Mouse (Mus musculus): ENCODE measurements at regions not wholly inside any gene's neighbourhood (a gene's known extent, or its start where the extent isn't known, plus 50 kb on each side); places are given as distances from the start of the nearest gene placed in this dataset.

GRCm38 (mm10) chr11:19796950-19797670, 127.1 kb upstream of the Spred2 start:
- intact Hi-C loops (cut with DNase I) = no loop called here
- no peak for DNase-seq

GRCm38 (mm10) chr11:19809359-19809758, 114.8 kb upstream of the Spred2 start:
- no peak for DNase-seq
- intact Hi-C loops (cut with DNase I) = no loop called here

GRCm38 (mm10) chr11:19811271-19811991, 112.7 kb upstream of the Spred2 start:
- intact Hi-C loops (cut with DNase I) = no loop called here
- DNase-seq = no peak

GRCm38 (mm10) chr11:19811992-19812690, 112.0 kb upstream of the Spred2 start:
- intact Hi-C loops (cut with DNase I) = no loop called here
- no peak for DNase-seq

GRCm38 (mm10) chr11:19813549-19813948, 110.6 kb upstream of the Spred2 start:
- no peak for DNase-seq
- intact Hi-C loops (cut with DNase I) = no loop called here

GRCm38 (mm10) chr11:19822991-19823390, 101.2 kb upstream of the Spred2 start:
- peak; percentile 17 for DNase-seq
- intact Hi-C loops (cut with DNase I) = loop anchor here (10.0 kb wide), 2 partner anchors 422 to 582 kb away; partner anchors contain the start of gene Cep68

- intact Hi-C loops (cut with DNase I) = loop anchor here (10.0 kb wide), 2 partner anchors 421 to 581 kb away; partner anchors contain the start of gene Cep68
- DNase-seq = peak; percentile 61
These were observed 100.7 kb upstream of the Spred2 start for GRCm38 (mm10) chr11:19823461-19823895.

GRCm38 (mm10) chr11:19826481-19827185, 97.5 kb upstream of the Spred2 start:
- intact Hi-C loops (cut with DNase I) = loop anchor here (10.0 kb wide), 2 partner anchors 418 to 578 kb away; partner anchors contain the start of gene Cep68
- peak; percentile 34 for DNase-seq

GRCm38 (mm10) chr11:19827996-19828395, 96.2 kb upstream of the Spred2 start:
- DNase-seq = no peak
- intact Hi-C loops (cut with DNase I) = loop anchor here (10.0 kb wide), 2 partner anchors 417 to 577 kb away; partner anchors contain the start of gene Cep68

- DNase-seq = no peak
These were observed 95.2 kb upstream of the Spred2 start for GRCm38 (mm10) chr11:19828959-19829401.

GRCm38 (mm10) chr11:19829564-19830279, 94.5 kb upstream of the Spred2 start:
- no peak for DNase-seq
- intact Hi-C loops (cut with DNase I) = loop anchor here (5.0 to 10.0 kb wide), 5 partner anchors 93 to 575 kb away; partner anchors contain the start of genes Cep68 and Spred2

More at GRCm38 (mm10) chr11:19828959-19829401, 95.2 kb upstream of the Spred2 start:
- intact Hi-C loops (cut with DNase I) = loop anchor here (10.0 kb wide), 2 partner anchors 416 to 576 kb away; partner anchors contain the start of gene Cep68

GRCm38 (mm10) chr11:19830280-19831062, 93.7 kb upstream of the Spred2 start:
- peak; percentile 84 for DNase-seq
- intact Hi-C loops (cut with DNase I) = loop anchor here (5.0 to 10.0 kb wide), 3 partner anchors 92 to 242 kb away; partner anchors contain the start of gene Spred2

GRCm38 (mm10) chr11:19834561-19834960, 89.6 kb upstream of the Spred2 start:
- no peak for DNase-seq
- intact Hi-C loops (cut with DNase I) = loop anchor here (5.0 to 10.0 kb wide), 3 partner anchors 88 to 238 kb away; partner anchors contain the start of gene Spred2

- peak; percentile 35 for DNase-seq
- intact Hi-C loops (cut with DNase I) = loop anchor here (10.0 kb wide), 1 partner anchor 200 kb away; no protein-coding TSS in a partner anchor
These were observed 88.9 kb upstream of the Spred2 start for GRCm38 (mm10) chr11:19835221-19835745.

- intact Hi-C loops (cut with DNase I) = loop anchor here (10.0 kb wide), 1 partner anchor 196 kb away; no protein-coding TSS in a partner anchor
These were observed 85.2 kb upstream of the Spred2 start for GRCm38 (mm10) chr11:19838932-19839331.

GRCm38 (mm10) chr11:19843084-19843483, 81.1 kb upstream of the Spred2 start:
- intact Hi-C loops (cut with DNase I) = no loop called here
- DNase-seq = no peak

More at GRCm38 (mm10) chr11:19838932-19839331, 85.2 kb upstream of the Spred2 start:
- no peak for DNase-seq

- no peak for DNase-seq
- intact Hi-C loops (cut with DNase I) = no loop called here
These were observed 76.3 kb upstream of the Spred2 start for GRCm38 (mm10) chr11:19847910-19848309.

- intact Hi-C loops (cut with DNase I) = no loop called here
- DNase-seq = no peak
These were observed 75.8 kb upstream of the Spred2 start for GRCm38 (mm10) chr11:19848412-19848811.

All from left cerebral cortex, postnatal 4 days (tissue).